16 mouse cellular contexts compared by ENCODE assay signal in genomic region chr16:6110121-6110520, GRCm38 (mm10).
"Had no signal": no experiment of that assay in that cellular context is flagged by ENCODE, and none has a peak within 500 bp of the region (broad histone marks: within the 10 kb centered on the region; RNA-seq: fewer than 3 reads in every experiment).

No protein-coding gene starts in this region.

- ATAC-seq: lung, postnatal 0 days had no signal

- H3K4me3 ChIP-seq: lung, embryonic 15.5 days; megakaryocyte, embryonic 14.5 days; midbrain, embryonic 12.5 days; neural tube, embryonic 12.5 days; stomach, embryonic 15.5 days had no signal

- H3K9me3 ChIP-seq: lung, embryonic 15.5 days; megakaryocyte, embryonic 14.5 days; midbrain, embryonic 12.5 days; neural tube, embryonic 12.5 days; stomach, embryonic 15.5 days had no signal

- H3K4me1 ChIP-seq: lung, embryonic 15.5 days; neural tube, embryonic 12.5 days; stomach, embryonic 15.5 days had no signal

- DNase-seq: lung, adult 2 months; lung, postnatal 14 days; lung, postnatal 36 days; midbrain, embryonic 14.5 days; right cerebral cortex, postnatal 14 days; thymus, adult 2 months; thymus, postnatal 25 days; thymus, postnatal 4 days had no signal

- H3K4me2 ChIP-seq: lung, embryonic 15.5 days; midbrain, embryonic 12.5 days; neural tube, embryonic 12.5 days; stomach, embryonic 15.5 days had no signal

- H3K36me3 ChIP-seq: lung, embryonic 15.5 days; midbrain, embryonic 12.5 days; neural tube, embryonic 12.5 days; stomach, embryonic 15.5 days had no signal

- H3K9ac ChIP-seq: lung, embryonic 15.5 days; midbrain, embryonic 12.5 days; neural tube, embryonic 12.5 days; stomach, embryonic 15.5 days had no signal

- H3K27ac ChIP-seq: lung, embryonic 15.5 days; macrophage; midbrain, embryonic 12.5 days; neural tube, embryonic 12.5 days; stomach, embryonic 15.5 days; stomach, postnatal 0 days had no signal

- H3K27me3 ChIP-seq: lung, embryonic 15.5 days; megakaryocyte, embryonic 14.5 days; midbrain, embryonic 12.5 days; neural tube, embryonic 12.5 days; stomach, embryonic 15.5 days had no signal
